Mouse (Mus musculus) midbrain, embryonic 16.5 days (tissue): Measurements from ENCODE around the gene Ube2v1. TPM values are rescaled to one million over a fixed set of nuclear protein-coding genes. Genes with fewer than 3 reads are reported as not detected.

Source experiments
- ATAC-seq: fragments of 200-750 bp; cut with Nextera tagmentation; 2 replicates; pipeline ENCODE4 v1.8.0; 2017; ENCODE audit warnings: moderate TSS enrichment
- H3K27ac ChIP-seq: fragments of 300-500 bp; sonication (generic); 2 replicates; pipeline ENCODE4 v1.5.1; 2014; ENCODE audit warnings: mild to moderate bottlenecking, low read length, mixed read lengths
- H3K27me3 ChIP-seq: fragments of 300-500 bp; sonication (generic); 2 replicates; pipeline ENCODE4 v1.6.1; 2014; ENCODE audit warnings: low read depth, low read length, mixed read lengths; ENCODE audit not compliant: control insufficient read depth, insufficient read depth
- H3K36me3 ChIP-seq: fragments of 300-500 bp; sonication (generic); 2 replicates; pipeline ENCODE4 v1.6.1; 2014; ENCODE audit warnings: mild to moderate bottlenecking, low read length, moderate library complexity, mixed read lengths; ENCODE audit not compliant: control insufficient read depth, insufficient read depth
- H3K4me1 ChIP-seq: fragments of 300-500 bp; sonication (generic); 2 replicates; pipeline ENCODE4 v1.6.1; 2014; ENCODE audit warnings: mild to moderate bottlenecking, low read length, mixed read lengths; ENCODE audit not compliant: control insufficient read depth, insufficient read depth
- H3K4me2 ChIP-seq: fragments of 300-500 bp; sonication (generic); 2 replicates; pipeline ENCODE4 v1.6.1; 2014; ENCODE audit warnings: mild to moderate bottlenecking, low read length, mixed read lengths
- H3K4me3 ChIP-seq: fragments of 300-500 bp; sonication (generic); 2 replicates; pipeline ENCODE4 v1.5.1; 2014; ENCODE audit warnings: low read depth, mild to moderate bottlenecking, low read length, moderate library complexity, mixed read lengths
- H3K9ac ChIP-seq: fragments of 300-500 bp; sonication (generic); 2 replicates; pipeline ENCODE4 v1.6.1; 2014; ENCODE audit warnings: low read depth, low read length, mixed read lengths
- H3K9me3 ChIP-seq: fragments of 300-500 bp; sonication (generic); replicated peaks from 2 replicates; pipeline ENCODE4 v1.6.1; 2014; ENCODE audit warnings: mild to moderate bottlenecking, low read length, mixed read lengths; ENCODE audit not compliant: control insufficient read depth, poor library complexity, severe bottlenecking
- WGBS: fragments of 180-500 bp; shearing (Covaris S2); extraction: QIAGEN DNeasy Blood & Tissue Kit; methylation state at CpG from one replicate; pipeline ENCODE4 v1.1.7; 2014; 5-methylcytosine and 5-hydroxymethylcytosine counted together
- polyA plus RNA-seq: library from polyadenylated mRNA; unstranded; fragments of >200 nt; fragmentation: Nextera tagmentation; extraction: Ambion mirVana; gene quantifications from 2 replicates; pipeline ENCODE4 v1.2.1, GENCODE M21; 2015

The Ube2v1 gene
- polyA plus RNA-seq, 1 experiment from 2014 or later, result 344 TPM

DNA sequence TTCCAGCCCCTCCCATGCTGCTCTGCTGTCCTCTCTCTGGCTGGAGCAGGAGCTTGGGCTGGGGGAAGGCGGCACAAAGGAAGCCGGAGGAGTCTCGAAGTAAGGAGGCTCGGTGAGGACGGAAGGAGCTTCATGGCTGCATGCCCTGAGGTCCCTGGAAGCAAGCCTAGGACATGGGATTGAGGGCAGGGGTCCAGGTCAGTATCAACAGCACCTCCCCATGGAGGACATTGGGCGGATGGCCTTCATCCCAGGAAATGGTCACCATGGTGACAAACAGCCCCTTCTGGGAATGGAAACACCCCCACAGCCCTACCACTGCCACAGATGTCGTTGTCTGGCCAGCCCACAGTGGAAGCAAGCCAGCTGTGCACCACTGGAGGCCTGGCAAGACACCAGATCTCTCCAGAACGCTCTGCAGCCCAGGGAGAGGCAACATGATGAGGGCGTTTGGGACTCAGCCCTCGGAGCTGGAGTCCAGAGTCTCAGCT, 37.4 kb downstream of the Ube2v1 start:
- Histone ChIP-seq H3K9ac (no peak overlapping the region), H3K9me3 (no peaks in the 10 kb centered on the region), H3K4me1 (peaks cover 5% of the 10 kb centered on the region; the same call in 1 of the 2 replicates), H3K4me3 (no peak overlapping the region), H3K27me3 (peaks cover 4% of the 10 kb centered on the region; the same call in 1 of the 2 replicates), H3K36me3 (no peaks in the 10 kb centered on the region), H3K4me2 (no peak overlapping the region), H3K27ac (no peak overlapping the region)
- ATAC-seq, result no peak
- WGBS, result 21% methylated on average over 10 of the region's 10 CpGs

- H3K9me3 ChIP-seq, result no peaks in the 10 kb centered on the region
- H3K9ac ChIP-seq, result no peak overlapping the region
- 84% methylated on average over 4 of the region's 4 CpGs for WGBS
- no peak overlapping the region for H3K27ac ChIP-seq
- peaks cover 7% of the 10 kb centered on the region; the same call in 1 of the 2 replicates for H3K27me3 ChIP-seq
- H3K4me3 ChIP-seq, result no peak overlapping the region
- ATAC-seq, result no peak
- no peaks in the 10 kb centered on the region for H3K36me3 ChIP-seq
- H3K4me2 ChIP-seq, result no peak overlapping the region
- H3K4me1 ChIP-seq, result peaks cover 5% of the 10 kb centered on the region; the same call in 1 of the 2 replicates
Observed at GRCm38 (mm10) chr2:167593551-167594250, 38.2 kb downstream of the Ube2v1 start.

DNA sequence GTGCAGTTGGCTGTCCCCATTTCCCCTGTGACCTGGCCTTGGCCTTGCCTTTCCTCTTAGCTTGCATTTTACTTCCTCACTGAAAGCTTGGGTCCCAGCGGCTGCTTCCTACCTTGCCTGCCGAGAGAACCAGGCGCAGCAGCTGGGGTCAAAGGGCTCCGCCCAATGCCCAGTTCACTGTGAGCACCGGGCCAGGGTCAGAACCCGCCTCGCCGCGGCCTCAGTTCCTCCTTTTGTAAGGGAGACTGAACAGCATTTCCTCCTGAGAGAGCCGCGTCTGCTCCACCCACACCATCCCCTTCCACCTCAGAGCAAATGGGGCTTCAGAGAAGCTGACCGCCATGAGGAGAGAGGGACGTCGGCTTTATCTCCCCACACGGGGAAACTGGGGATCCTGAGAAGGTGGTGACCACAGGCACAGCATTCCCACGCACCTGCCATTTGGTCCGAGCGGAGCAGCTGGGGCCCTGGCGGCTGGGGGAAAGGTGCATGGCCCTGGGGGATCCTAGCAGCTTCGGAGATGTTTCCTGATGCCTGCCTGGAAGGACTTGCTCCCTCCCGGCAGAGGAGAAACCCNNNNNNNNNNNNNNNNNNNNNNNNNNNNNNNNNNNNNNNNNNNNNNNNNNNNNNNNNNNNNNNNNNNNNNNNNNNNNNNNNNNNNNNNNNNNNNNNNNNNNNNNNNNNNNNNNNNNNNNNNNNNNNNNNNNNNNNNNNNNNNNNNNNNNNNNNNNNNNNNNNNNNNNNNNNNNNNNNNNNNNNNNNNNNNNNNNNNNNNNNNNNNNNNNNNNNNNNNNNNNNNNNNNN, 42.9 kb downstream of the Ube2v1 start:
- no peak overlapping the region for H3K4me2 ChIP-seq
- H3K27ac ChIP-seq, result no peak overlapping the region
- ATAC-seq, result no peak; the same call in 1 of the 2 replicates
- H3K4me1 ChIP-seq, result no peaks in the 10 kb centered on the region
- no peaks in the 10 kb centered on the region for H3K36me3 ChIP-seq
- no peak overlapping the region for H3K9ac ChIP-seq
- no peak overlapping the region for H3K4me3 ChIP-seq
- WGBS, result 13% methylated on average over 21 of the region's 21 CpGs
- peaks cover 3% of the 10 kb centered on the region; the same call in 1 of the 2 replicates for H3K27me3 ChIP-seq
- no peaks in the 10 kb centered on the region for H3K9me3 ChIP-seq

- no peak overlapping the region for H3K27ac ChIP-seq
- 29% methylated on average over 9 of the region's 9 CpGs for WGBS
- peaks cover 3% of the 10 kb centered on the region; the same call in 1 of the 2 replicates for H3K27me3 ChIP-seq
- no peaks in the 10 kb centered on the region for H3K9me3 ChIP-seq
- no peak overlapping the region for H3K9ac ChIP-seq
- H3K4me2 ChIP-seq, result no peak overlapping the region
- H3K4me1 ChIP-seq, result no peaks in the 10 kb centered on the region; the same call in 1 of the 2 replicates
- H3K36me3 ChIP-seq, result no peaks in the 10 kb centered on the region
- no peak for ATAC-seq
- H3K4me3 ChIP-seq, result no peak overlapping the region
Observed at GRCm38 (mm10) chr2:167586976-167587375, 44.9 kb downstream of the Ube2v1 start.

DNA sequence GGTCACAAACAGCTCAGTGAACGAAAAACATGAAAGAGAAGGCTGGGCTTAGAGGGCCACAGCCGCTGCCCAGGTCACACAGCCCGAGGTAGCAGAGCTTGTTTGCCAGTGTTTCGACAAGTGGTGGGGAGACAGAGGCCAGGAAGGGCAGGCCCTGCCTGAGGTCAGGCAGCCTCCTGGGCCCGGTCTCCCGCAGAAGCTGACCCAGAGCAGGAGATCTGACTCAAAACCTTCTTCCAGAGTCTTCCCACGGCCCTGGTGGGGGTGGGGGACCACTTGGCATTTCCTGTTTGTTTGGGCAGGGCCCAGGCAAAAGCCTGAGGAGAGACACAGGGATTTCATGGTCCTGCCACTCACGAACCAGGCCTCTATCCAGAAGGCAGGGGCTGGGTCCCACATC, 45.9 kb downstream of the Ube2v1 start:
- no peaks in the 10 kb centered on the region for H3K9me3 ChIP-seq
- H3K27ac ChIP-seq, result no peak overlapping the region
- peaks cover 3% of the 10 kb centered on the region; the same call in 1 of the 2 replicates for H3K27me3 ChIP-seq
- H3K4me1 ChIP-seq, result no peaks in the 10 kb centered on the region; the same call in 1 of the 2 replicates
- no peak for ATAC-seq
- no peak overlapping the region for H3K9ac ChIP-seq
- no peak overlapping the region for H3K4me3 ChIP-seq
- no peak overlapping the region for H3K4me2 ChIP-seq
- 28% methylated on average over 8 of the region's 8 CpGs for WGBS
- H3K36me3 ChIP-seq, result no peaks in the 10 kb centered on the region

DNA sequence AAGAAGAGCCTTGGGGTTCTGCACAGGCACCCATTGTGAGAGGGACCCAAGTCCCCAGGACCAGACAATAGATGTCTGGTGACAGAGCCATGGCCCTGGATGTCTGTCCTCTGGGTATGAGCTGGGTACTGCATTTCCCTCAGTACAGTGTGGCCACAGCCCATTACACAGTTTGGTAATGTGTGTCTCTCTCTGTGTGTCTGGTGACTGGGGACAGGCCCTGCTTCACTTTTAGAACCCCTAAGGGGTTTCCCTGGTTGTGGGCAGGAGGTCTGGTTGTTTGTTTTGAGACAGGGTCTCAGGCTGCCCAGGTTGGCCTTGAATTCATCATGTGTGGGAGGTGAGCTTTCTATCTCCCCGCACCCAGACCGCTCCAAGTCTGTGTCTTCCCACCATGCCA, 46.6 kb downstream of the Ube2v1 start:
- 86% methylated on average over 2 of the region's 2 CpGs for WGBS
- H3K4me3 ChIP-seq, result no peak overlapping the region
- peaks cover 3% of the 10 kb centered on the region; the same call in 1 of the 2 replicates for H3K27me3 ChIP-seq
- H3K27ac ChIP-seq, result no peak overlapping the region
- H3K4me1 ChIP-seq, result no peaks in the 10 kb centered on the region; the same call in 1 of the 2 replicates
- no peaks in the 10 kb centered on the region for H3K36me3 ChIP-seq
- ATAC-seq, result no peak
- H3K9ac ChIP-seq, result no peak overlapping the region
- no peak overlapping the region for H3K4me2 ChIP-seq
- H3K9me3 ChIP-seq, result no peaks in the 10 kb centered on the region

DNA sequence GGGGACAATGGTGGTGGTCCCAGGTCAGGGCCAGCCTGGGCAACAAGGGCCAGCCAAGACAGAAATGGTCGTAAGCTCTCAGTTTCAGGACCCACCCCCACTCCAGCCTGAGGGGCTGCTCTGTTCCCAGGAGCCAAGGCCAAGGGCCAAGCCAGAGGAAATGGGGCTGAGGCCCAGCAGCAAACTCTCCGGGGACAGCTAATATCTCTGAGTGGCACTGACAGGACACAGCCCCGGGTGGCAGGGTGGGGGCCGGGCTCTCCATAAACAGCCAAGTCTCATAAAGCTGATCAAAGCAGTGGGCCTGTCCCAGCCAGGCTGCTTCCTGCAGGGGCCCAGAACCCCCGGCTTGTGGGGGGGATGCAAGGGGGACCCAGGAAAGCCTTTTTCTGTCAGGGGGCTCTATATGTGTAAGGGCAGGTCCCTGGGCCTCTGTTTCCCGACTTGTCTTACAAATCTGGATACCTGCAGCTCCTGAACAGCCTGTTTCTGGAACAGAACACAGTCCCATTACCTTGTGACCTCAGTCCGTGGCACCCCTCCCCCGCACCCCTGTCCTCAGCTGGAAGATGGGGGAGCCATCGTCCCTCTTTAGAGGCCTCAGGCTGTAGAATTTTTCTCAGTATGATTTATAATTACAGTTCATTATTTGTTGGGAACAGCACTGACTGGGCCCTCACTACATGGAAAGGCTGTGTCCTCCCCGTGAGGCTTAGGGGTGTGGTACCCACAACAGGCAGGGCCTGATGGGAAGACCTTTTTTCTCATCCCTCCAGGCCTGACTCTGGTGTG, 48.5 kb downstream of the Ube2v1 start:
- Histone ChIP-seq H3K4me2 (no peak overlapping the region), H3K9me3 (no peaks in the 10 kb centered on the region), H3K4me3 (no peak overlapping the region), H3K36me3 (no peaks in the 10 kb centered on the region), H3K27ac (no peak overlapping the region), H3K9ac (no peak overlapping the region), H3K27me3 (no peaks in the 10 kb centered on the region), H3K4me1 (no peaks in the 10 kb centered on the region; the same call in 1 of the 2 replicates)
- 47% methylated on average over 10 of the region's 10 CpGs for WGBS
- ATAC-seq, result no peak

DNA sequence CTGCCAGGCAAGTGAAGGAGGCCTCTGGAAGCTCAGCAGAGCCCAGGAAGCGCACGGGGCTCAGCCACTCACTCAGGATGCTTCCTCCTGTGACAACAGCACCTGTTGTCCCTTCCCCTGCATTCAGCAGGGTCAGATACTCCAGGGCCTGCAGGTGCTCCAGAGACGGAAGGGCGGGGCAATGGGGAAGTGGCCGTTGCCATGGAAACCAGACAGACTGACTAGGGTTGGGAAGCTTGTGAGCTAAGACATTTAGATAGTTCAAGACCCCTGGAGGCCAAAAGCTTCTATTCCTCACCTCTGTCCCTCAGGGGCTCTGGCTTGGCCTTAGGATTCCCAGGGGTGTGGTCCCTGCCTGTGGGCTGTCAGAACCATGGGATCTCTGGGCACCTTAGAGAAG, 53.4 kb downstream of the Ube2v1 start:
- H3K9ac ChIP-seq, result no peak overlapping the region
- H3K4me3 ChIP-seq, result no peak overlapping the region
- 29% methylated on average over 5 of the region's 5 CpGs for WGBS
- H3K27ac ChIP-seq, result no peak overlapping the region
- H3K4me1 ChIP-seq, result no peaks in the 10 kb centered on the region; the same call in 1 of the 2 replicates
- no peak for ATAC-seq
- H3K27me3 ChIP-seq, result no peaks in the 10 kb centered on the region
- no peak overlapping the region for H3K4me2 ChIP-seq
- no peaks in the 10 kb centered on the region for H3K9me3 ChIP-seq
- no peaks in the 10 kb centered on the region for H3K36me3 ChIP-seq
